Mouse (Mus musculus) kidney, embryonic 15.5 days (tissue): Measurements from ENCODE around the gene Prmt2. TPM values are rescaled to one million over a fixed set of nuclear protein-coding genes. Genes with fewer than 3 reads are reported as not detected.

Source experiments
- microRNA counts: library from miRNA; unstranded; fragments of <30 nt; microRNA quantifications from one replicate; lab custom pipeline; 2016
- microRNA-seq: library from miRNA; unstranded; fragments of <30 nt; microRNA quantifications from one replicate; pipeline ENCODE4, GENCODE M21; 2016
- polyA plus RNA-seq: library from polyadenylated mRNA; unstranded; fragments of >200 nt; fragmentation: Nextera tagmentation; extraction: Ambion mirVana; gene quantifications from 2 replicates; pipeline ENCODE4 v1.2.1, GENCODE M21; 2015

Prmt2 gene
- polyA plus RNA-seq, 1 experiment from 2014 or later, result 58.9 TPM

MicroRNAs encoded within 50 kb of the gene (microRNA counts, 519-probe panel; counts per million panel counts)
- microRNA mmu-miR-678 (lab: Ali Mortazavi, UCI), result 1,655 counts per million, percentile 9 among the panel's probes with 10 or more counts

Small RNA genes lying within 50 kb of the gene (microRNA-seq; reads per million reads assigned to microRNA genes)
- not detected for gene Mir678

Other genes starting within 250 kb of the Prmt2 start
- gene Zfp280b, start 205.2 kb downstream of the Prmt2 start, polyA plus RNA-seq, result 24.6 and 24.9 TPM in 2 replicates
- 0.12 and 0.18 TPM in 2 replicates for gene Slc5a4b, start 126.9 kb downstream of the Prmt2 start, polyA plus RNA-seq
- gene Slc5a4a, start 90.4 kb downstream of the Prmt2 start, polyA plus RNA-seq, result not detected in 2 replicates
- 0.50 and 0.84 TPM in 2 replicates for gene S100b, start 16.0 kb upstream of the Prmt2 start, polyA plus RNA-seq
- gene Dip2a, start 107.4 kb upstream of the Prmt2 start, polyA plus RNA-seq, result 9.7 and 11.3 TPM in 2 replicates
- gene AC141477.1, start 202.6 kb upstream of the Prmt2 start, polyA plus RNA-seq, result not detected in 2 replicates
- gene Pcnt, start 204.9 kb upstream of the Prmt2 start, polyA plus RNA-seq, result 13.4 and 16.9 TPM in 2 replicates
- gene 2610028H24Rik, start 211.2 kb upstream of the Prmt2 start, polyA plus RNA-seq, result not detected in 2 replicates
- 50.9 and 52.1 TPM in 2 replicates for gene Mcm3ap, start 231.1 kb upstream of the Prmt2 start, polyA plus RNA-seq
- 7.5 and 7.8 TPM in 2 replicates for gene Ybey, start 231.2 kb upstream of the Prmt2 start, polyA plus RNA-seq